Mouse (Mus musculus): Measurements from ENCODE around the gene Dolpp1.
"Not testable (repeated sequence)": the region's sequence is repeated elsewhere in the genome, so short reads cannot be mapped to it uniquely, and the experiment has no call there.

The Dolpp1 gene

GRCm38 (mm10) chr2:30409454-30410176, 17.6 kb downstream of the Dolpp1 start:
- DNase-seq (ENCODE audit: low read depth, low spot score), result no peak

GRCm38 (mm10) chr2:30413038-30413973, 21.3 kb downstream of the Dolpp1 start:
- no peak for DNase-seq (ENCODE audit: low read depth, low spot score)

GRCm38 (mm10) chr2:30414101-30414500, 22.0 kb downstream of the Dolpp1 start:
- DNase-seq (ENCODE audit: low read depth, low spot score), result no peak

GRCm38 (mm10) chr2:30414681-30415080, 22.6 kb downstream of the Dolpp1 start:
- DNase-seq (ENCODE audit: low read depth, low spot score), result no peak

- DNase-seq (ENCODE audit: low read depth, low spot score), result peak; percentile 87
Measured at GRCm38 (mm10) chr2:30415157-30415935, 23.3 kb downstream of the Dolpp1 start, which contains the start of gene Crat. Gene Crat (minus strand): TSS chr2:30415813.

GRCm38 (mm10) chr2:30415936-30416648, 24.0 kb downstream of the Dolpp1 start, which contains the start of gene Ptpa:
Gene Ptpa (plus strand): TSS chr2:30416039.
- peak; percentile 98 for DNase-seq (ENCODE audit: low read depth, low spot score)

- no peak for DNase-seq (ENCODE audit: low read depth, low spot score)
Measured at GRCm38 (mm10) chr2:30416649-30416965, 24.6 kb downstream of the Dolpp1 start.

GRCm38 (mm10) chr2:30417154-30417553, 25.1 kb downstream of the Dolpp1 start:
- not testable (repeated sequence) for DNase-seq (ENCODE audit: low read depth, low spot score)

GRCm38 (mm10) chr2:30417595-30418165, 25.6 kb downstream of the Dolpp1 start:
- DNase-seq (ENCODE audit: low read depth, low spot score), result no peak

GRCm38 (mm10) chr2:30418259-30418658, 26.2 kb downstream of the Dolpp1 start:
- no peak for DNase-seq (ENCODE audit: low read depth, low spot score)

GRCm38 (mm10) chr2:30419112-30419511, 27.1 kb downstream of the Dolpp1 start:
- no peak for DNase-seq (ENCODE audit: low read depth, low spot score)

- no peak for DNase-seq (ENCODE audit: low read depth, low spot score)
Measured at GRCm38 (mm10) chr2:30421432-30421831, 29.4 kb downstream of the Dolpp1 start.

- DNase-seq (ENCODE audit: low read depth, low spot score), result no peak
Measured at GRCm38 (mm10) chr2:30429156-30429555, 37.1 kb downstream of the Dolpp1 start.

GRCm38 (mm10) chr2:30435326-30436155, 43.5 kb downstream of the Dolpp1 start:
- DNase-seq (ENCODE audit: low read depth, low spot score), result peak; percentile 88

- DNase-seq (ENCODE audit: low read depth, low spot score), result no peak
Measured at GRCm38 (mm10) chr2:30436156-30436545, 44.1 kb downstream of the Dolpp1 start.

- DNase-seq (ENCODE audit: low read depth, low spot score), result no peak
Measured at GRCm38 (mm10) chr2:30436809-30437208, 44.8 kb downstream of the Dolpp1 start.

GRCm38 (mm10) chr2:30437791-30438190, 45.7 kb downstream of the Dolpp1 start:
- DNase-seq (ENCODE audit: low read depth, low spot score), result no peak

- DNase-seq (ENCODE audit: low read depth, low spot score), result no peak
Measured at GRCm38 (mm10) chr2:30439631-30440030, 47.6 kb downstream of the Dolpp1 start.

- no peak for DNase-seq (ENCODE audit: low read depth, low spot score)
Measured at GRCm38 (mm10) chr2:30440211-30440700, 48.2 kb downstream of the Dolpp1 start.

Measured in CD4-positive, CD25-positive, alpha-beta regulatory T cell, adult 2 months (primary cell).